Mouse (Mus musculus): Measurements from ENCODE around the gene Itpkb. TPM values are rescaled to one million over a fixed set of nuclear protein-coding genes. Genes with fewer than 3 reads are reported as not detected.

Itpkb gene
- polyA plus RNA-seq, 1 experiment = 8.0 TPM

DNA sequence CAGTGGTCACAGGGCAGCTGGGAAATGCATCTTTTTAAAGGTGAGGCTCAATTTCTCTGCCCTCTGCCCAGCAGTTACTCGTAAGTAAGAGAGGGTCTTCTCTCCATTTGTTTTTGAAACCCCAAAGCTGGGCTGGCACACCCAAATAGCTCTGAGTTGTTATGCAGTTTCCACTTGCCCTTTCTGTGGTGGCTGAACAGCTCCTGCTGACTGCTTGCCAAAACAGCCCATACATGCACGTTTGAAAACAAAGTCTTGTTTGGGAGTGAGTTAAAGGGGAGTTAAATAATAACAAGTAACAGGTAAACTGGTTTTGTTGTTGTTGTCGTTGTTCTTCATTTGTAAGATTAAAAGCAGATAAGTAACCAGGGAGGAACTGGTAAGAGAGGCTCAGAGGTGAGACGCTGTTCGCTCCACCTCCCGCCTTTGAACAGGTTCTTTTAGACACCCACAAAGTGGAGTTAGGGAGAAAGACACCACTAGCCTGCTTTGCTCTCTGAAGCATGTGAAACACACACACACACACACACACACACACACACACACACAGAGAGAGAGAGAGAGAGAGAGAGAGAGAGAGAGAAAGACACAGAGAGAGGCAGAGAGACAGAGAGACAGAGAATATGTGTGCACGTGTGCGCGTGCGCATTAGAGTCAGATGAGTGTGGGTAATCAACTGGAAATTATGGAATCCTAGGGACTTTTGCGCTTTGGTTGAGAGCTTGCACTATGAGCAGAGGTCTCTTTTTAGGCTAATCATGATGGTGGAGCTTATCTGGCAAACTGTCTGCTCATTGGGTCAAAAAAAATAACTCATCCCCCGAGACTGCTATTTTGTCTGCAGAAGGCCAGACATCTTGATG is 5.5 kb downstream of the Itpkb start:
- no peak for TF ChIP-seq CTCF (IDR thresholded peaks at IDR 0.05; ENCODE audit: extremely low read depth, insufficient read depth, low read length)
- no peak for TF ChIP-seq POLR2A (IDR thresholded peaks at IDR 0.05; ENCODE audit: extremely low read depth, insufficient read depth, low read length)
- H3K4me3 ChIP-seq (ENCODE audit: insufficient read depth, low read length) = no peak overlapping the region
- no peak overlapping the region for H3K27ac ChIP-seq (ENCODE audit: insufficient read depth, low read length)

DNA sequence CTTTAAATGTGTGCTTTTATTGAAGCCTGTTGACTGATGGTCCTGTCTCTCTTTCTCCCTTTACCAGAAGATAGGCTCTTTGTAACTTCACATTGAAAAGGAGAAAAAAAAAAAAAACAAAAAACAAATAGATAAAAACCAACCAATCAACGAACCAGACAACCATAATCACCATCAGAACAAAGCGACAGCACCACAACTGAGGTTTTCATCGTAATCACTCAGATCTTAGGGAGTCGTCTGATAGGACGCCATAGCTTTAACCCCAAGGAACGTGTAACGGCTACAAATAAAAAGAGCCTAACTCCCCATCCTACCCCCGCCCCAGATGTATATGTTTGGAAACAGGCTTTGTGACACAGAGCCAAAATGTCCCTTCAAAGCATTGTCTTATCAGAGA is 8.1 kb downstream of the Itpkb start:
- no peak for TF ChIP-seq POLR2A (IDR thresholded peaks at IDR 0.05; ENCODE audit: extremely low read depth, insufficient read depth, low read length)
- no peak for TF ChIP-seq CTCF (IDR thresholded peaks at IDR 0.05; ENCODE audit: extremely low read depth, insufficient read depth, low read length)
- H3K4me1 ChIP-seq (ENCODE audit: control insufficient read depth, insufficient read depth, low read length) = no peaks in the 10 kb centered on the region
- no peak overlapping the region for H3K4me3 ChIP-seq (ENCODE audit: insufficient read depth, low read length)
- no peak overlapping the region for H3K27ac ChIP-seq (ENCODE audit: insufficient read depth, low read length)

More for the DNA sequence above, 5.5 kb downstream of the Itpkb start:
- peaks cover 3% of the 10 kb centered on the region; the same call in 1 of the 2 replicates for H3K4me1 ChIP-seq (ENCODE audit: control insufficient read depth, insufficient read depth, low read length)

DNA sequence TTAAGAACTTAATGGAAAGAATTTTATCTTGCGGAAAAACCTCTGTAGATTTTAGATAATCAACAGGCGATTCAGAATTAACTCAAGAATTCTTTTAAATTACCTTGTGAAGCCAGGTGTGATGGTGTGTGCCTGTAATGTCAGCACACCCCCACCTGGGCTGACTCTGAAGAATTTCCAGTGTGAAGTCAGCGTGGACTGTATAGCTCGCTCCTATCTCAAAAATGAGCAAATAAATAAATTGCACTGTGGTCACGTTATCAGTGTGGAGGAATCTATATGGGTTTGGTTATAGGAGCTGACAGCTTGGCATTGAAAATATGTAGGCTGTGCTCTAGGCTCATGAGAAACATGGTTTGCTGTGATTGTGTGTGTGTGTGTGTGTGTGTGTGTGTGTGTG is 8.9 kb downstream of the Itpkb start:
- H3K4me3 ChIP-seq (ENCODE audit: insufficient read depth, low read length) = no peak overlapping the region
- no peak overlapping the region for H3K27ac ChIP-seq (ENCODE audit: insufficient read depth, low read length)

DNA sequence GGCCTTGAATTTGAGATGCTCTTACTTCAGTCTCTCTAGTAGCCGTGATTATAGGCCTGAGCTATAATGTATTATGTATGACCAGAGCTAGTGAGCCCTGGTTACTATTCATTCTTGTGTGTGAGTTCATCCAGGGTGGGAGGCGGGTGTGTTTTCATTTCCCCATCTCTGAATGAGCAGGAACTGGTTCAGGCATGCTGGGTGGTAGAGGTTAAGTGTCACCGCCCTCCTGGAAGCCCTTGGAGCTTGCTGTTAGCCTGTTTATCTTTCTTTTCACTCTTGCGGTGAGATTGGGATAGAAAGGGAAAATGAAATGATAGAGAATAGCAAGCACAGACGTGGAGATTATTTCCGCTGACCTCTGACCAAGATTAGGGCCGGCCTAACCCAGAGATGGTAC is 12.7 kb downstream of the Itpkb start:
- peaks cover 5% of the 10 kb centered on the region; the same call in 1 of the 2 replicates for H3K4me1 ChIP-seq (ENCODE audit: control insufficient read depth, insufficient read depth, low read length)
- no peak overlapping the region for H3K4me3 ChIP-seq (ENCODE audit: insufficient read depth, low read length)
- TF ChIP-seq CTCF (IDR thresholded peaks at IDR 0.05; ENCODE audit: extremely low read depth, insufficient read depth, low read length) (no peak), POLR2A (IDR thresholded peaks at IDR 0.05; ENCODE audit: extremely low read depth, insufficient read depth, low read length) (no peak)
- H3K27ac ChIP-seq (ENCODE audit: insufficient read depth, low read length) = no peak overlapping the region

More for the DNA sequence above, 8.9 kb downstream of the Itpkb start:
- H3K4me1 ChIP-seq (ENCODE audit: control insufficient read depth, insufficient read depth, low read length) = peaks cover 4% of the 10 kb centered on the region; the same call in 1 of the 2 replicates
- TF ChIP-seq POLR2A (IDR thresholded peaks at IDR 0.05; ENCODE audit: extremely low read depth, insufficient read depth, low read length) (no peak), CTCF (IDR thresholded peaks at IDR 0.05; ENCODE audit: extremely low read depth, insufficient read depth, low read length) (no peak)

DNA sequence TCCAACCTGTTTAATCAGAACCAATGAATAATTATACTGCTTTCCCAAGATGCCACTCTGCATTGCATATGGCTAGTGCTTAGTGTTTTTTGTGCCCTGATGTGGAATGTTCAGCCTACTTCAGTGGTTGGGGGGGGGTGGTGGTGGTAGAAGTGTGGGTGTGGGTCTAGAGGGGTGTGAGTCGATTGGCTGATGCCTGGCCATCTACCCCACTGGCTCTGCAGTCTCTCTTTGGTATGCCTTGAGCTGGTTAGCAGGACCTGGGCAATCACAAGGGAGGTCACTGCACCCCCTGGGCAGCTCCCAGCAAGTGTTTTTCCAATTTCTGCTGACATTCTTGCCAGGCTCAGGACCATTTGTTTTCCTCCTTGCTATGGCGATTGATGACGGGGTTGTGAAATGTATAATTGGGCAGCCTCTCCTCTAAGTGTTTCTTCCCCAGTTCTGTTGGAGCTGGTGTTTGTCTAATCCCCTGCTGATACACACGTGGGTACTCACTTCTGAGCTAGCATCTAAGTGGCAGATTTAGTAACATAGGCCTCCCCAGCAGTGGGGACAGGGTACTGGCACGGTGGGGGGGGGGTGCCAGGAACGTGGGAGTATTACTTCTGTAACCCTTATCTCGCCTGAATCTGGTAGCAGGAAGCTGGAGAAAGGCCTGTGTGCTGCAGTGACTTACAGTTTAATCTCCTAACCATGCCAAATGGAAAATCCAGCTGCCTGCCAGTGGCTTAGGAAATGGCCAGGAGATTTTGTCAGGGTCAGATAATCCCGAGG is 13.3 kb downstream of the Itpkb start:
- H3K4me1 ChIP-seq (ENCODE audit: control insufficient read depth, insufficient read depth, low read length) = peaks cover 5% of the 10 kb centered on the region; the same call in 1 of the 2 replicates
- no peak overlapping the region for H3K4me3 ChIP-seq (ENCODE audit: insufficient read depth, low read length)
- no peak overlapping the region for H3K27ac ChIP-seq (ENCODE audit: insufficient read depth, low read length)
- TF ChIP-seq POLR2A (IDR thresholded peaks at IDR 0.05; ENCODE audit: extremely low read depth, insufficient read depth, low read length) (no peak), CTCF (IDR thresholded peaks at IDR 0.05; ENCODE audit: extremely low read depth, insufficient read depth, low read length) (no peak)

DNA sequence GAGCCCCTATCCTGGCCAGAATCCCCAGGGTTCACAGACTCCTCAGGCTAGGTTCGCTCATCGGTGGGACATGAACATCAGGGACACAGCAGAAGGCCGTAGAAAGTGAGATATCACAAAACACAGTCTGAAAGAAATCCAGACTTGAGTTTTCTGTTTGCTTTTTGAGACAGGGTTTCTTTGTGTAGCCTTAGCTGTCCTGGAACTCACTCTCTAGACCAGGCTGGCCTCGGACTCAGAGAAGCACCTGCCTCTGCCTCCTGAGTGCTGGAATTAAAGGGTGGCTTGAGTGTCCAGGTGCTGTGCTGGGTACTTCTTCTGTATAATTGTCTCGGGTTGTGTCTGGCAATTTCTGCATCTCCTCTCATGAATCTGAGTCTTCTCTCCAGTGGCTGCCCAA is 14.8 kb downstream of the Itpkb start:
- TF ChIP-seq POLR2A (IDR thresholded peaks at IDR 0.05; ENCODE audit: extremely low read depth, insufficient read depth, low read length) = no peak
- no peak for TF ChIP-seq CTCF (IDR thresholded peaks at IDR 0.05; ENCODE audit: extremely low read depth, insufficient read depth, low read length)
- no peak overlapping the region for H3K27ac ChIP-seq (ENCODE audit: insufficient read depth, low read length)

DNA sequence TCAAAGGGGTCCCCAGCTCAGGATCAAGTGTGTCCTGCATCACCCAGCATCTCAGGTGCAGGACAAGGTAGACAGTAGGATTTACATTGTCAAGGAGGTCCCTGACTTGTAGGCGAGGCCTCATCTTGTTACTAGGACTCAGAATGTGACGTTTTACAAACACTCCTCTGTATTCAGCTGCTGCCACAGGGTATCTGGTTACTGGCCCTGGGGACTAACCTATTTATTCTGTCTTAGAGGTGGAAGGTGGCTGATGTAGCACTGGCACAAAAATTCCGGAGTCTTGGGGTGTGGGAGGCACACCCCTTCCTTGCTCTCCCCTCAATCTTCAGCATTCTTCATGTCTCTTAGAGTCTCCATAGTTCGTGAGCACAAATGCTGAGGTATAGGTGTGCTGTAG is 16.8 kb downstream of the Itpkb start:
- Histone ChIP-seq H3K4me3 (ENCODE audit: insufficient read depth, low read length) (no peak overlapping the region), H3K4me1 (ENCODE audit: control insufficient read depth, insufficient read depth, low read length) (peaks cover 5% of the 10 kb centered on the region; the same call in 1 of the 2 replicates), H3K27ac (ENCODE audit: insufficient read depth, low read length) (no peak overlapping the region)
- TF ChIP-seq POLR2A (IDR thresholded peaks at IDR 0.05; ENCODE audit: extremely low read depth, insufficient read depth, low read length) = no peak
- TF ChIP-seq CTCF (IDR thresholded peaks at IDR 0.05; ENCODE audit: extremely low read depth, insufficient read depth, low read length) = no peak

More for the DNA sequence above, 14.8 kb downstream of the Itpkb start:
- H3K4me1 ChIP-seq (ENCODE audit: control insufficient read depth, insufficient read depth, low read length) = peaks cover 5% of the 10 kb centered on the region; the same call in 1 of the 2 replicates
- H3K4me3 ChIP-seq (ENCODE audit: insufficient read depth, low read length) = no peak overlapping the region

DNA sequence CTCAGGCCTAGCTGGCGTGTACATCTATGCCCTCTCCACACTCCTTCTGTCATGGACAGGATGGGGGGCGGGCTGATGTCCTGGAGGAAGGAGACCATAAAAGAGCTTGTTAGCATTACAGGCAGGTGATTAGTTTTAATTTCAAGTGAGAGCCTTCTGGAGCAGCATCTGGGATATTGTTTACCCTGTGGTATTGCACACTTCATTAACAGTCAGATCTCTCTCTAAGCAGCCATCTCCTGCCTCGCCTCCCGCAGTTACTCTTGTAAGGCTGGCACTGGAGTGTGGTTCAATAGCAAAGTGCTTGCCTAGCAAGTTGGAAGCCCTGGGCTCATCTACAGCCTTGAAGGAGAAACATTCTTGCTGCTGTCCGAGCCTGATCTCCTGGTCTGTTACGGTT is 17.6 kb downstream of the Itpkb start:
- Histone ChIP-seq H3K4me3 (ENCODE audit: insufficient read depth, low read length) (no peak overlapping the region), H3K27ac (ENCODE audit: insufficient read depth, low read length) (no peak overlapping the region), H3K4me1 (ENCODE audit: control insufficient read depth, insufficient read depth, low read length) (peaks cover 5% of the 10 kb centered on the region; the same call in 1 of the 2 replicates)
- no peak for TF ChIP-seq POLR2A (IDR thresholded peaks at IDR 0.05; ENCODE audit: extremely low read depth, insufficient read depth, low read length)
- TF ChIP-seq CTCF (IDR thresholded peaks at IDR 0.05; ENCODE audit: extremely low read depth, insufficient read depth, low read length) = no peak

DNA sequence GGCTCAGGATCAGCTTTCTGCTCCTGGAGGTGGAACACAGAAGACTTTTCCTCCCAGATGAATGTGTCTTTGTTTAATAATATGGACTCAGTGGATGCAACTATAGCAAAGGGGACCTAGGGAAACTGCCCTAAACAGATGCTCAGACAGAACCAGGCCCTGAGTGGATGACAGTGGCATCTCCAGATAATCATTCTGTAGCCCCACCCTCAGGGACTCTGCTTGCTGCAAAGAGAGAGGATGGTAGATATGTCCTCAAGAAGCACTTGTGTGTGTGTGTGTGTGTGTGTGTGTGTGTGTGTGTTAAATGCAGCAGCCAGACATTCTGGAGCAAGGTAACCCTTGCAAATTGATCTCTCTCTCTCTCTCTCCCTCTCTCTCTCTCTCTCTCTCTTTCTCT is 18.8 kb downstream of the Itpkb start:
- peaks cover 1% of the 10 kb centered on the region; the same call in 1 of the 2 replicates for H3K4me1 ChIP-seq (ENCODE audit: control insufficient read depth, insufficient read depth, low read length)
- no peak overlapping the region for H3K4me3 ChIP-seq (ENCODE audit: insufficient read depth, low read length)
- H3K27ac ChIP-seq (ENCODE audit: insufficient read depth, low read length) = no peak overlapping the region
- TF ChIP-seq POLR2A (IDR thresholded peaks at IDR 0.05; ENCODE audit: extremely low read depth, insufficient read depth, low read length) = no peak
- TF ChIP-seq CTCF (IDR thresholded peaks at IDR 0.05; ENCODE audit: extremely low read depth, insufficient read depth, low read length) = no peak

All from cortical plate, adult 2 months (tissue).